Mouse (Mus musculus): Measurements from ENCODE around the gene Mex3d. TPM values are rescaled to one million over a fixed set of nuclear protein-coding genes. Genes with fewer than 3 reads are reported as not detected.

Gene Mex3d
- polyA plus RNA-seq, 1 experiment from 2014 or later: 1.1 TPM

DNA sequence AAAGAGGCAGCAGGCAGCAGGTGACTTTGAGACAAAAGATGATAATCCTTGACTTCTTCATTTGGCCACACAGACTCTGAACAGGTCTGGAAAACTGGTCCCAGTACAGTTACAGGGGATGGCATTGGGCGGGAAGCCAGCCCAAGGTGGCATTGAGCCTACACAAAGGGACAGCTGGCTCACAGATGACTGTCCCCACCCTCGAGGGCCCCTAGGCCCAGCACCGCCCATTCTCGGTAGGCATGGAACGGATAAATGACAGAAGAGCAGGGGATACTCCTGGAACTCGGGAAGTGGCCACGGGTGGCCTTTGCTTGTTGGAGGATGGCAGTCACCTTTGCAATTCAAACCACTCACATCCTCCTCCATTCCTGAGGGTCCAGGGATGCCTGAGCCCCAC is 2.1 kb downstream of the Mex3d start:
- 42% methylated on average over 7 of the region's 7 CpGs for WGBS (ENCODE audit: insufficient replicate concordance)
- peaks cover 60% of the 10 kb centered on the region for H3K4me1 ChIP-seq (replicated peaks)
- H3K9ac ChIP-seq: peak overlapping the region; percentile 82
- H3K4me3 ChIP-seq (replicated peaks): peak overlapping the region; percentile 76
- H3K9me3 ChIP-seq (replicated peaks): no peaks in the 10 kb centered on the region
- peak overlapping the region; percentile 80 for H3K27ac ChIP-seq
- DNase-seq: no peak
- H3K27me3 ChIP-seq: peaks cover 7% of the 10 kb centered on the region; the same call in 1 of the 2 replicates
- no peak for ATAC-seq (ENCODE audit: low read depth)
- H3K4me2 ChIP-seq: peak overlapping the region; percentile 98
- H3K36me3 ChIP-seq: peaks cover 33% of the 10 kb centered on the region

DNA sequence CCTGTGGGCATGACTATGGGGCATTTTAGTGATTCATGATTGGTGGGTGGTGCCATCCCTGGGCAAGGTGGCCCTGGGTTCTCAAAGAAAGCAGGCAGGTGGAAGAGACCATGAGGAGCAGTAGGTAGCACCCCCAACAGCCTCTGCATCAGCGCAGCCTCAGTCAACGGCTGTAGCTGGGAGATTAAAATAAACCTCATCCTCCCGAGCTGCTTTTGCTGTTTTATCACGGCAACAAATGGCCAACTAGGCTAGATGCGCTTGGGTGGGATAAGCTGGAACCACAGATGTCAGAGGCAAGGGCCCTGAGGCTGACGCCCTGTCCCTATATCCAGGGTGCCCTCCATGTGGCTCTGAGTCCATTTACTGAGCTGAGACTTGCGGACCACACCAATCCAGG is 2.8 kb downstream of the Mex3d start:
- Histone ChIP-seq H3K4me2 (peak overlapping the region; percentile 98), H3K27me3 (peaks cover 7% of the 10 kb centered on the region; the same call in 1 of the 2 replicates), H3K4me3 (replicated peaks) (peak overlapping the region; percentile 76), H3K9ac (peak overlapping the region; percentile 82), H3K27ac (peak overlapping the region; percentile 80), H3K36me3 (peaks cover 27% of the 10 kb centered on the region), H3K4me1 (replicated peaks) (peaks cover 60% of the 10 kb centered on the region), H3K9me3 (replicated peaks) (no peaks in the 10 kb centered on the region)
- WGBS (ENCODE audit: insufficient replicate concordance): 26% methylated on average over 7 of the region's 7 CpGs
- peak; percentile 70 for ATAC-seq (ENCODE audit: low read depth)
- DNase-seq: peak; percentile 66

DNA sequence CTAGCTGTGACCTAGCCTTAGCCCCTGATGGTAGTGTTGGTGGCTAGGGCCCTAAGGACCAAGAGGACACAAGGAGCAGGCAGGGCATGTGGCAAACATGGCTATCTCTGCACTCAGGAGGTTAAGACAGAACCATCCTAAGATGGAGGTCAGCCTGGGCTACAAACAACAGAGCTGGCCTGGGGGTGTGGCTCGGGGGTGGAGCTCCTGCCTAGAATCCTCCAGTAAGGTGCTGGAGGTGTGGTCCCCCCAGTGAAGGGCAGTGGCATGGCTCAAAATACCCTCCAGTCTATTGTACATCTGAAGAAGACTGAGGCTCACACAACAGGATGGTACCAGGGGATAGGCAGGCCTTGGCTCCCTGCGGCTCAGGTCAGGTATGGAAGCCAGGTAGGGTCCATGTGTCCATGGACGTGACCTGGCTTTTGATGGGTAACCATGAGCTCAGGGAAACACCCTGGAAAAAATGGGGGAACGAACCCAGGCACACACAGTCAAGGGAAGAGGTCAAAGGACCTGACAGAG is 3.3 kb downstream of the Mex3d start:
- peaks cover 7% of the 10 kb centered on the region; the same call in 1 of the 2 replicates for H3K27me3 ChIP-seq
- ATAC-seq (ENCODE audit: low read depth): peak; percentile 21; the same call in 1 of the 2 replicates
- H3K9me3 ChIP-seq (replicated peaks): no peaks in the 10 kb centered on the region
- WGBS (ENCODE audit: insufficient replicate concordance): 68% methylated on average over 4 of the region's 4 CpGs
- peak overlapping the region; percentile 98 for H3K4me2 ChIP-seq
- peak; percentile 52 for DNase-seq
- H3K4me3 ChIP-seq (replicated peaks): no peak overlapping the region
- peaks cover 57% of the 10 kb centered on the region for H3K4me1 ChIP-seq (replicated peaks)
- H3K9ac ChIP-seq: peak overlapping the region; percentile 82
- H3K36me3 ChIP-seq: peaks cover 26% of the 10 kb centered on the region
- peak overlapping the region; percentile 80 for H3K27ac ChIP-seq

GRCm38 (mm10) chr10:80383431-80383830 is 4.0 kb downstream of the Mex3d start:
- ATAC-seq (ENCODE audit: low read depth): no peak
- H3K36me3 ChIP-seq: peaks cover 26% of the 10 kb centered on the region
- 0 out of 2 replicates have a peak overlapping the region, but pooled peaks have one; percentile 80 for H3K27ac ChIP-seq
- H3K4me3 ChIP-seq (replicated peaks): no peak overlapping the region
- 67% methylated on average over 4 of the region's 4 CpGs for WGBS (ENCODE audit: insufficient replicate concordance)
- H3K4me1 ChIP-seq (replicated peaks): peaks cover 54% of the 10 kb centered on the region
- H3K9ac ChIP-seq: no peak overlapping the region
- no peak overlapping the region for H3K4me2 ChIP-seq
- peaks cover 7% of the 10 kb centered on the region; the same call in 1 of the 2 replicates for H3K27me3 ChIP-seq
- DNase-seq: no peak
- no peaks in the 10 kb centered on the region for H3K9me3 ChIP-seq (replicated peaks)

DNA sequence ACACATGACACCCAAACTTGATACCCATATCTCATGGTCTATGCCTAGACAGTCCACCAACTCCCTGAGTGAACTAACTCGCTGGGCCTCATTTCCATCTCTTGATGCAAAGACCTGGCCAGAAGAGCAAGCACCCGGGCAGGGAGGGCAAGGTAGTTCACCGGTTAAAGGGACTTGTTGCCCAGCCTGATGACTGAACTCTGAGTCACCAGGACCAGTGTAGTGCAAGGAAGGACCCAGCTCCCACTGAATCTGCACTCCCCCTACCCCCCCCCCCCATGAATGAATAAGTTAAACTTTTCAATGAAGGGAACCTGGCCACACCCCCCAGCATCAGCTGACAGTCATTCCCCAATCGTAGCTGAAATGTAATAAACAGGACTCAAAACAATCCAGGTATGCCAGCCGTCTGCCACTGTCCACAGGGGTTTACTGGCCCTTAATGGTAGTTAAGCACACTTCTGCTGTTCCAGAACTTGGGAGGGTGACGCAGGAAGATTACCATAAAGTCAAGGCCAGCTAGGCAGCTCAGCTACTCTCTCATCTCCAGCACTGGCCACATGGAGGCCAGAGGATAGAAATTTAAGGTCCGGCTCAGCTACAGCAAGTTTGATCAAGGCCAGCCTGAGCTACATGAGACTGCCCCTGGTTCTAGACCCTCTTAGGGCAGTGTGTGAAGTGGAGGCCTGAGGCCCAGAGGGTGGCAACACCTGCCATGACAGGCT is 4.7 kb downstream of the Mex3d start:
- Histone ChIP-seq H3K36me3 (peaks cover 26% of the 10 kb centered on the region), H3K9me3 (replicated peaks) (no peaks in the 10 kb centered on the region), H3K27ac (no peak overlapping the region; the same call in 1 of the 2 replicates), H3K9ac (no peak overlapping the region), H3K27me3 (peaks cover 7% of the 10 kb centered on the region; the same call in 1 of the 2 replicates), H3K4me3 (replicated peaks) (no peak overlapping the region), H3K4me1 (replicated peaks) (peaks cover 50% of the 10 kb centered on the region), H3K4me2 (no peak overlapping the region)
- ATAC-seq (ENCODE audit: low read depth): no peak
- 88% methylated on average over 7 of the region's 7 CpGs for WGBS (ENCODE audit: insufficient replicate concordance)
- no peak for DNase-seq

DNA sequence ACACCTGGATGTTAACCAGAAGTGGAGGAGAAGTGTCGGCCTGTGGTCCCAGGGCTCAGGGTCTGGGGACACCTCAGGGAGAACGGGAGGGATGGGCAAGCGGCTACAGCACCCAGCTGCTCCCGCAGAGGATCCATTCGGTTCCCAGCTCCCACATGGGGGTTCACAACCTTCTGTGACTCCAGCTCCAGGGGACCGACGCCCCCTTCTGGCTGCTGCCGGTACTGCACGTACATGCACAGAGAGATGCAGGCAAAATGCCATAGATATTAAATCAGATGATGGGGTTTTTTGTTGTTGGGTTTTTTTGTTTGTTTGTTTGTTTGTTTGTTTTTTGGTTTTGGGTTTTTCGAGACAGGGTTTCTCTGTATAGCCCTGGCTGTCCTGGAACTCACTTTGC is 9.7 kb downstream of the Mex3d start:
- H3K4me2 ChIP-seq: no peak overlapping the region
- H3K4me1 ChIP-seq (replicated peaks): 0 out of 2 replicates have a peak, but pooled peaks cover 7% of the 10 kb centered on the region
- no peak overlapping the region for H3K9ac ChIP-seq
- no peak for ATAC-seq (ENCODE audit: low read depth)
- H3K27ac ChIP-seq: no peak overlapping the region
- DNase-seq: no peak
- H3K27me3 ChIP-seq: peaks cover 6% of the 10 kb centered on the region
- no peak overlapping the region for H3K4me3 ChIP-seq (replicated peaks)
- H3K36me3 ChIP-seq: peaks cover 22% of the 10 kb centered on the region
- WGBS (ENCODE audit: insufficient replicate concordance): 46% methylated on average over 10 of the region's 10 CpGs
- H3K9me3 ChIP-seq (replicated peaks): no peaks in the 10 kb centered on the region

- DNase-seq (peak; percentile 80), ATAC-seq (ENCODE audit: low read depth) (0 out of 2 replicates have a peak, but pooled peaks have one; percentile 27)
- under 1% methylated on average over 7 of the region's 7 CpGs for WGBS (ENCODE audit: insufficient replicate concordance)
- no peak overlapping the region for H3K4me3 ChIP-seq (replicated peaks)
- H3K9ac ChIP-seq: no peak overlapping the region
- H3K4me2 ChIP-seq: no peak overlapping the region
- H3K9me3 ChIP-seq (replicated peaks): no peaks in the 10 kb centered on the region
- peaks cover 22% of the 10 kb centered on the region for H3K27me3 ChIP-seq
- H3K4me1 ChIP-seq (replicated peaks): peaks cover 12% of the 10 kb centered on the region; the same call in 1 of the 2 replicates
- H3K36me3 ChIP-seq: peaks cover 6% of the 10 kb centered on the region
- no peak overlapping the region for H3K27ac ChIP-seq
These were observed 11.3 kb downstream of the Mex3d start for GRCm38 (mm10) chr10:80376160-80376559.

- ATAC-seq (ENCODE audit: low read depth) (peak; percentile 51; the same call in 1 of the 2 replicates), DNase-seq (peak; percentile 67)
- Histone ChIP-seq H3K27ac (no peak overlapping the region), H3K4me2 (no peak overlapping the region), H3K27me3 (peaks cover 27% of the 10 kb centered on the region), H3K4me3 (replicated peaks) (no peak overlapping the region), H3K36me3 (no peaks in the 10 kb centered on the region), H3K9ac (no peak overlapping the region), H3K9me3 (replicated peaks) (no peaks in the 10 kb centered on the region), H3K4me1 (replicated peaks) (peaks cover 12% of the 10 kb centered on the region; the same call in 1 of the 2 replicates)
- 20% methylated on average over 6 of the region's 6 CpGs for WGBS (ENCODE audit: insufficient replicate concordance)
These were observed 13.4 kb downstream of the Mex3d start for GRCm38 (mm10) chr10:80374063-80374462.

- no peaks in the 10 kb centered on the region for H3K9me3 ChIP-seq (replicated peaks)
- no peak overlapping the region for H3K27ac ChIP-seq
- no peak overlapping the region for H3K9ac ChIP-seq
- no peaks in the 10 kb centered on the region for H3K36me3 ChIP-seq
- peaks cover 36% of the 10 kb centered on the region for H3K27me3 ChIP-seq
- H3K4me1 ChIP-seq (replicated peaks): peaks cover 5% of the 10 kb centered on the region; the same call in 1 of the 2 replicates
- ATAC-seq (ENCODE audit: low read depth): no peak
- no peak overlapping the region for H3K4me3 ChIP-seq (replicated peaks)
- no peak overlapping the region for H3K4me2 ChIP-seq
- WGBS (ENCODE audit: insufficient replicate concordance): 68% methylated on average over 6 of the region's 6 CpGs
- DNase-seq: no peak
These were observed 14.8 kb downstream of the Mex3d start for GRCm38 (mm10) chr10:80372706-80373105.

- H3K9ac ChIP-seq: no peak overlapping the region
These were observed 15.5 kb downstream of the Mex3d start for GRCm38 (mm10) chr10:80371983-80372382.

GRCm38 (mm10) chr10:80371411-80371966 is 16.0 kb downstream of the Mex3d start:
- H3K36me3 ChIP-seq: no peaks in the 10 kb centered on the region
- H3K9ac ChIP-seq: no peak overlapping the region
- H3K4me2 ChIP-seq: no peak overlapping the region
- no peak for ATAC-seq (ENCODE audit: low read depth)
- H3K4me1 ChIP-seq (replicated peaks): peaks cover 5% of the 10 kb centered on the region; the same call in 1 of the 2 replicates
- DNase-seq: no peak
- peaks cover 48% of the 10 kb centered on the region for H3K27me3 ChIP-seq
- no peak overlapping the region for H3K27ac ChIP-seq
- 9% methylated on average over 12 of the region's 12 CpGs for WGBS (ENCODE audit: insufficient replicate concordance)
- no peak overlapping the region for H3K4me3 ChIP-seq (replicated peaks)
- no peaks in the 10 kb centered on the region for H3K9me3 ChIP-seq (replicated peaks)

More at GRCm38 (mm10) chr10:80371983-80372382, 15.5 kb downstream of the Mex3d start:
- DNase-seq: no peak
- H3K4me3 ChIP-seq (replicated peaks): no peak overlapping the region
- H3K9me3 ChIP-seq (replicated peaks): no peaks in the 10 kb centered on the region
- H3K36me3 ChIP-seq: no peaks in the 10 kb centered on the region
- H3K27ac ChIP-seq: no peak overlapping the region
- no peak for ATAC-seq (ENCODE audit: low read depth)
- peaks cover 43% of the 10 kb centered on the region for H3K27me3 ChIP-seq
- H3K4me1 ChIP-seq (replicated peaks): peaks cover 5% of the 10 kb centered on the region; the same call in 1 of the 2 replicates
- WGBS (ENCODE audit: insufficient replicate concordance): 50% methylated on average over 9 of the region's 9 CpGs
- no peak overlapping the region for H3K4me2 ChIP-seq

Data from liver, embryonic 13.5 days (tissue).